Mouse (Mus musculus) myocyte (in vitro differentiated cells): ENCODE measurements around the gene Abhd14b. TPM values are rescaled to one million over a fixed set of nuclear protein-coding genes. Genes with fewer than 3 reads are reported as not detected.

Source experiments
- H3K27me3 ChIP-seq: one replicate; pipeline ENCODE4 v1.6.1; 2011; ENCODE audit not compliant: control insufficient read depth, insufficient read depth, insufficient read length
- H3K36me3 ChIP-seq: one replicate; pipeline ENCODE4 v1.6.1; 2011; ENCODE audit not compliant: control insufficient read depth, insufficient read depth
- H3K4me2 ChIP-seq: one replicate; pipeline ENCODE4 v1.6.1; 2011; ENCODE audit warnings: low read depth, control low read depth
- H3K4me3 ChIP-seq: one replicate; pipeline ENCODE4 v1.5.1; 2011; ENCODE audit warnings: mild to moderate bottlenecking, control low read depth, moderate library complexity
- H3K79me2 ChIP-seq: one replicate; pipeline ENCODE4 v1.6.1; 2011; ENCODE audit not compliant: control insufficient read depth, insufficient read depth
- H3ac ChIP-seq: one replicate; pipeline ENCODE4 v1.6.1; 2011; ENCODE audit not compliant: control insufficient read depth, insufficient read length
- CEBPB ChIP-seq: IDR thresholded peaks from 2 replicates; pipeline ENCODE4 v1.6.1; 2011; ENCODE audit warnings: mild to moderate bottlenecking, moderate library complexity; ENCODE audit not compliant: poor library complexity, insufficient read depth, severe bottlenecking
- E2F4 ChIP-seq: IDR thresholded peaks from one replicate; pipeline ENCODE4 v1.6.1; 2011; ENCODE audit warnings: mild to moderate bottlenecking, control low read depth, moderate library complexity; ENCODE audit not compliant: insufficient read depth
- MAX ChIP-seq: IDR thresholded peaks from one replicate; pipeline ENCODE4 v1.6.1; 2011; ENCODE audit warnings: low read depth, mild to moderate bottlenecking, control low read depth
- MYOD1 ChIP-seq, 3 experiments: IDR thresholded peaks; one replicate each; pipeline ENCODE4 v1.6.1; 2011; ENCODE audit warnings: control low read depth in 2 of 3, low read depth in 2 of 3, mild to moderate bottlenecking in 2 of 3, moderate library complexity in 1 of 3; ENCODE audit not compliant: insufficient read length in 2 of 3, control insufficient read depth in 1 of 3
- MYOG ChIP-seq, 3 experiments: IDR thresholded peaks; one replicate each; pipeline ENCODE4 v1.6.1; 2011; ENCODE audit warnings: control low read depth in 2 of 3, low read depth in 2 of 3, mild to moderate bottlenecking in 2 of 3; ENCODE audit not compliant: insufficient read length in 2 of 3, control insufficient read depth in 1 of 3, insufficient read depth in 1 of 3
- POLR2A ChIP-seq: IDR thresholded peaks from one replicate; pipeline ENCODE4 v1.6.1; 2011; ENCODE audit warnings: low read depth, mild to moderate bottlenecking, control low read depth, moderate library complexity; ENCODE audit not compliant: insufficient read length
- POLR2AphosphoS2 ChIP-seq: IDR thresholded peaks from one replicate; pipeline ENCODE4 v1.6.1; 2011; ENCODE audit warnings: low read depth, control low read depth; ENCODE audit not compliant: insufficient read length
- REST ChIP-seq: IDR thresholded peaks from one replicate; pipeline ENCODE4 v1.6.1; 2011; ENCODE audit warnings: mild to moderate bottlenecking, control low read depth, moderate library complexity; ENCODE audit not compliant: insufficient read depth, insufficient read length
- SRF ChIP-seq: IDR thresholded peaks from one replicate; pipeline ENCODE4 v1.6.1; 2011; ENCODE audit warnings: low read depth; ENCODE audit not compliant: control insufficient read depth, insufficient read length
- TCF12 ChIP-seq: IDR thresholded peaks from one replicate; pipeline ENCODE4 v1.6.1; 2011; ENCODE audit warnings: mild to moderate bottlenecking, control low read depth; ENCODE audit not compliant: poor library complexity, insufficient read depth, severe bottlenecking
- TCF3 ChIP-seq: IDR thresholded peaks from one replicate; pipeline ENCODE4 v1.6.1; 2011; ENCODE audit warnings: low read depth, control low read depth; ENCODE audit not compliant: insufficient read length
- USF1 ChIP-seq: IDR thresholded peaks from one replicate; pipeline ENCODE4 v1.6.1; 2011; ENCODE audit warnings: low read depth, mild to moderate bottlenecking, control low read depth, moderate library complexity
- polyA plus RNA-seq: library from polyadenylated mRNA; unstranded; fragments of >200 nt; fragmentation: generic; extraction: Trizol; gene quantifications from one replicate; pipeline ENCODE4 v1.2.1, GENCODE M21; 2012; ENCODE audit warnings: missing spikeins

Abhd14b gene
- polyA plus RNA-seq, 1 experiment: 4.2 TPM

DNA sequence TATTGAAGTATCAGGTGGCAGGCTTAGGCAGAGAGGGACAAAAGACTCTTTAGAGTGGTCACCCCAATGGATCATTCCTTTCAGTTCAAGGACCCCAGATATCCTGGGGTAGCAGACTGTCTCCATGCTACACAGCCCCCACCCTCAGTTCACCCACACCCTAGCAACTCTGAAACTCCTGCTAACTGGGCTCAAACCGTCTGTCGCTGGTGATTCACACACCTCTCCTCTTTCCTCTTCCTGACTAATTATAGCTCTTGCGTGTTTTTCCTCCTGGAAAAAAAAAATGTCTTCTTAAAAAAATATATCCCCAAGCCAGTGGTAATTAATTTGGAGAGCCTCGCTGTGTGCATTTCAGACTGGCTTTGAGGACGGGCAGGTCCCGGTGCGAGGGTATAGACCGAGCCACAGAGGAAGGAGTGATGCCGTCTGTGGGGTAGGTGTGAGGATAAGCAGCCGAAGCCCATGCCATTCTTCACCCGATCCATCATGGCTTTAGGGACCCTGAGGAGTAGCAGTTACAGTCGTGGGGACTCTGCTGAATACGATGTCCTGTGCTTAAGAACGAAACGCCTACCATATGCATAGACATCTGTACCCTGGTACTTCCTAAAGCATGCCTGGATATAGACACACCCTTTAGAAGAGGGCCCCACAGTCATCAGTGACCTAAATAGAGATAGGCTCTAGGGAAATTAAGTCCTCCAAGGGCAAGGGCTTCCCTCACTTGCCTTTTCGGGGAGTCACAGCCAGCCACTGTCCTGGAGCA lies 44.5 kb upstream of the Abhd14b start:
- no peak for TF ChIP-seq E2F4
- TF ChIP-seq MYOD1 (IDR thresholded peaks at IDR 0.05; ENCODE audit: control insufficient read depth in 1 of 3, insufficient read length in 2 of 3, low read depth in 2 of 3): peak in 1 of 3 experiments; percentile 14
- Histone ChIP-seq H3K4me2 (peak overlapping the region; percentile 42), H3ac (no peak overlapping the region)

DNA sequence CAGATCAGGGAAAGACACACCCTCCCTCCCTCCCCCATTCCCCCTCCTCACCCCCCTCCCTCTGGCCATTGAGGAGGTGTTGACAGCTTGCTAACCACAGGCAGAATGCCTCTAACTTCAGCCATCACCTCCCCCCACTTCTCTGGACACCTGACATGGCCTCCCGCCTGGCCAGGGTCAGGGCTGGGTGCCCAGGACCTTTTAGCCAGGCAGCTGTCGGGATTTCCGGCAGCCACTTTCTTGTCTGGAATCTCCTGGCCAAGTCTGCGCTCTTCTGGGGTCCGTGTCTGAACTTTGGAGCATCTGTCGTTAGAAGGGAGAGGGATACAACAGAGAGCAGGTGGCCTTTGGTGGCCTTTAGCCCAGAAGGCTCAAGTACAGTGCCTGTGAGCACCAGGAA lies 42.0 kb upstream of the Abhd14b start:
- Histone ChIP-seq H3K79me2 (no peaks in the 10 kb centered on the region), H3ac (no peak overlapping the region), H3K27me3 (no peaks in the 10 kb centered on the region), H3K36me3 (no peaks in the 10 kb centered on the region), H3K4me2 (peak overlapping the region; percentile 15), H3K4me3 (no peak overlapping the region)
- TF ChIP-seq POLR2A (no peak), USF1 (no peak), E2F4 (no peak), TCF3 (peak; percentile 88), SRF (no peak), MYOG (IDR thresholded peaks at IDR 0.05; ENCODE audit: control insufficient read depth in 1 of 3, insufficient read depth in 1 of 3, insufficient read length in 2 of 3, low read depth in 2 of 3) (peak; percentile 92 to 97 (median 94)), REST (no peak), MYOD1 (IDR thresholded peaks at IDR 0.05; ENCODE audit: control insufficient read depth in 1 of 3, insufficient read length in 2 of 3, low read depth in 2 of 3) (peak; percentile 90 to 92 (median 91)), POLR2AphosphoS2 (no peak), MAX (no peak), CEBPB (no peak), TCF12 (peak; percentile 87)

More for the DNA sequence above, 44.5 kb upstream of the Abhd14b start:
- Histone ChIP-seq H3K36me3 (no peaks in the 10 kb centered on the region), H3K4me3 (no peak overlapping the region), H3K27me3 (no peaks in the 10 kb centered on the region), H3K79me2 (no peaks in the 10 kb centered on the region)

DNA sequence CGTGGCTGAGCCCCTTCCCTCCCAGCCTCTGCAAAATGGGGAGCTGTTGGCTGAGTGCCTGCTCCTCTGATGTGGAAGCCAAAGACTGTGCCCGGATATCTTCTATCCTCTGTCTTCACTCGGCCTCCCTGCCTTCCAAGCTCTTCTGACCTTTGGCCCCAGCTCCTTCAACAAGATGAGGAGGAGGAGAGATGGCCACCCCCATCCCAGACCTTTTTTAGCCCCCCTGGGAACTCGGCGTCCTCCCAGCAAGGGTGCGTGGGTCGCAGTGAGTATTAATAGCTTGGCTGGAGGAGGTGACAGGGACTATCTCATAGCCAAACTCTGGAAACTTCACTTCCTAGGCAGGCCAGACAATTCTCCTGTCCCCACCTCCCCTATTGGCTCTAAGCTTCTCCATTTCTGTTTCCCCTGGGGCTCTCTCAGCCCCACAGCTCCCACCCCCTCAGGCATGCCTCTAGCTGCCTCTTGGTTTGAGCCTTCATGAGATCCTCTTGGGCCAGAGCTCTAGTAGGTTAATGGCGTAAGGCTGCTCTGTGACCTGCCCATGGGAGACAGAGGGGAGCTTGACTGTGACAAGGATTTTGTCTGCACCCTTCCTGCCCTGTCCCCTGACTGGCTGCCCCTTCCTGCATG lies 40.7 kb upstream of the Abhd14b start:
- TF ChIP-seq MAX: no peak
- Histone ChIP-seq H3K27me3 (no peaks in the 10 kb centered on the region), H3K79me2 (no peaks in the 10 kb centered on the region), H3K4me3 (no peak overlapping the region), H3K4me2 (no peak overlapping the region), H3K36me3 (no peaks in the 10 kb centered on the region), H3ac (no peak overlapping the region)

DNA sequence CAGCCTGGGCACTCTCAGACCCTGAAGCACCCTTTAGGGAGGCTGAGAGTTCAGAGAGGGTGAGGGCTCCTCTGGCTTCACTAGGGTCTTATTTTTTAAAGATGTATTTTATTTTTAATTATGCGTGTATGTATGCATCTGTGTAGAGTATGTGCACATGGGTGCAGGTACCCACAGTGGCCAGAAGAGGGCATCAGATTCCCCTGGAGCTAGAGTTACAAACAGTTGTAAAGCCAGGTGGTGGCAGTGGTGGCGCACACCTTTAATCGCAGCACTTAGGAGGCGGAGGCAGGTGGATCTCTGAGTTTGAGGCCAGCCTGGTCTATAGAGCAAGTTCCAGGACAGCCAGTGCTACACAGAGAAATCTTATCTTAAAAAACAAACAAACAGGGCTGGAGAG lies 38.2 kb upstream of the Abhd14b start:
- H3K79me2 ChIP-seq: no peaks in the 10 kb centered on the region
- H3K27me3 ChIP-seq: no peaks in the 10 kb centered on the region
- H3K4me3 ChIP-seq: no peak overlapping the region
- TF ChIP-seq SRF (no peak), CEBPB (no peak), USF1 (no peak), TCF12 (no peak), MYOD1 (IDR thresholded peaks at IDR 0.05; ENCODE audit: control insufficient read depth in 1 of 3, insufficient read length in 2 of 3, low read depth in 2 of 3) (no peak), TCF3 (no peak), POLR2AphosphoS2 (no peak), MAX (no peak), POLR2A (no peak), E2F4 (no peak), REST (no peak), MYOG (IDR thresholded peaks at IDR 0.05; ENCODE audit: control insufficient read depth in 1 of 3, insufficient read depth in 1 of 3, insufficient read length in 2 of 3, low read depth in 2 of 3) (no peak)
- H3K4me2 ChIP-seq: no peak overlapping the region
- no peaks in the 10 kb centered on the region for H3K36me3 ChIP-seq
- no peak overlapping the region for H3ac ChIP-seq

DNA sequence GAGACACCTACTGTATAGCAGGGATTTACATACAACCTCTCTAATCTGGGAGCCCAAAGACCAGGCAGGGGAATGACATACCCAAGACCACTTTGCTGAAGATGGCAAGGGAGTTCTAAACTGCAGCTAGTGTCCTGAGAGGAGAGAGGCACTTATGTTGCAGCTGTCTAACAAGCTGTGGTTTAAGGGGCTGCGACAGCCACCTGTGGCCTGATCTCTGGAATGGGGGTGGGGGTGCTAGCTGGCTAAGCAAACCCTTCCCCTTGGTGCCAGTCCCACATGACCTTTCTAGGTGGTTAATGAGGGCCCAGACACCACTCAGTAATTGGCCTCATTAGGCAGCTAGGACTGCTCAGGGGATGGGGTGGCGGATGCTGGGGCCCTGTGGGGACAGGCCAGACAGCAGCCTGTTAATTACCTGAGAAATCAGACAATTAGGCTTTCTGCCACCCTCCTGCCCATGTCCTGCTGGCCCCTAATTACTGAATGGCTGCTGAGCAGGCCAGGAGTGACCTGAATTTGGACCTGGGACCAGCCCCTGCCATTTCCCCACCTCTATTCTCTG lies 37.1 kb upstream of the Abhd14b start:
- Histone ChIP-seq H3K4me3 (no peak overlapping the region), H3K36me3 (no peaks in the 10 kb centered on the region), H3K4me2 (no peak overlapping the region), H3K79me2 (no peaks in the 10 kb centered on the region), H3ac (no peak overlapping the region), H3K27me3 (no peaks in the 10 kb centered on the region)
- peak in 2 of 3 experiments; percentile 78 to 91 for TF ChIP-seq MYOD1 (IDR thresholded peaks at IDR 0.05; ENCODE audit: control insufficient read depth in 1 of 3, insufficient read length in 2 of 3, low read depth in 2 of 3)
- TF ChIP-seq POLR2AphosphoS2: no peak
- TF ChIP-seq MYOG (IDR thresholded peaks at IDR 0.05; ENCODE audit: control insufficient read depth in 1 of 3, insufficient read depth in 1 of 3, insufficient read length in 2 of 3, low read depth in 2 of 3): peak; percentile 5 to 91 (median 76)
